Mouse (Mus musculus) frontal cortex, adult (tissue): Measurements from ENCODE around the gene Carmil1.
A peak's percentile ranks its signal among the peaks of the same experiment; 100 is the strongest.

Source experiments
- ATAC-seq: cut with Nextera tagmentation; 2 replicates; pipeline ENCODE4 v1.9.2; 2017; ENCODE audit warnings: mild to moderate bottlenecking, moderate library complexity, mixed read lengths; ENCODE audit not compliant: low TSS enrichment

The Carmil1 gene

GRCm38 (mm10) chr13:24048611-24049010 is 232.0 kb downstream of the Carmil1 start:
- ATAC-seq = peak; percentile 28; the same call in 1 of the 2 replicates

- no peak for ATAC-seq
Measured at GRCm38 (mm10) chr13:24045271-24045670, 235.3 kb downstream of the Carmil1 start.

- no peak for ATAC-seq
Measured at GRCm38 (mm10) chr13:24040221-24040620, 240.4 kb downstream of the Carmil1 start.

- ATAC-seq = peak; percentile 44; the same call in 1 of the 2 replicates
Measured at GRCm38 (mm10) chr13:24037502-24037901, 243.1 kb downstream of the Carmil1 start.

GRCm38 (mm10) chr13:24036150-24036549 is 244.4 kb downstream of the Carmil1 start:
- ATAC-seq = no peak

GRCm38 (mm10) chr13:24027191-24028170 is 253.1 kb downstream of the Carmil1 start:
- ATAC-seq = peak; percentile 65

- ATAC-seq = no peak
Measured at GRCm38 (mm10) chr13:24018515-24018914, 262.1 kb downstream of the Carmil1 start.

- no peak for ATAC-seq
Measured at GRCm38 (mm10) chr13:24005528-24005927, 275.1 kb downstream of the Carmil1 start.

GRCm38 (mm10) chr13:24001797-24002196 is 278.8 kb downstream of the Carmil1 start:
- no peak for ATAC-seq

GRCm38 (mm10) chr13:24001081-24001480 is 279.5 kb downstream of the Carmil1 start:
- ATAC-seq = no peak; the same call in 1 of the 2 replicates

GRCm38 (mm10) chr13:23998826-23999225 is 281.8 kb downstream of the Carmil1 start:
- ATAC-seq = 0 out of 2 replicates have a peak, but pooled peaks have one; percentile 50

GRCm38 (mm10) chr13:23994756-23995155 is 285.8 kb downstream of the Carmil1 start:
- no peak for ATAC-seq

- no peak for ATAC-seq
Measured at GRCm38 (mm10) chr13:23994024-23994423, 286.6 kb downstream of the Carmil1 start.

GRCm38 (mm10) chr13:23990928-23991327 is 289.7 kb downstream of the Carmil1 start, which contains the start of gene Scgn:
TSS of gene Scgn (minus strand) at chr13:23991214.
- ATAC-seq = peak; percentile 74

- no peak for ATAC-seq
Measured at GRCm38 (mm10) chr13:23990451-23990850, 290.1 kb downstream of the Carmil1 start.

- ATAC-seq = no peak
Measured at GRCm38 (mm10) chr13:23985130-23985529, 295.5 kb downstream of the Carmil1 start.

- 0 out of 2 replicates have a peak, but pooled peaks have one; percentile 13 for ATAC-seq
Measured at GRCm38 (mm10) chr13:23972271-23972670, 308.3 kb downstream of the Carmil1 start.

- ATAC-seq = peak; percentile 76
Measured at GRCm38 (mm10) chr13:23971870-23972269, 308.7 kb downstream of the Carmil1 start.

GRCm38 (mm10) chr13:23964909-23965308 is 315.7 kb downstream of the Carmil1 start:
- ATAC-seq = peak; percentile 93
